Mouse (Mus musculus) lung, postnatal 0 days (tissue): ENCODE measurements around the gene Adamts16.

Source experiments
- CTCF ChIP-seq: IDR thresholded peaks from 2 replicates; pipeline ENCODE4 v1.5.1; 2016; ENCODE audit warnings: antibody characterized with exemption, mild to moderate bottlenecking
- EP300 ChIP-seq: IDR thresholded peaks from 2 replicates; pipeline ENCODE4 v1.6.1; 2016; ENCODE audit warnings: antibody characterized with exemption, mild to moderate bottlenecking, control low read depth

DNA sequence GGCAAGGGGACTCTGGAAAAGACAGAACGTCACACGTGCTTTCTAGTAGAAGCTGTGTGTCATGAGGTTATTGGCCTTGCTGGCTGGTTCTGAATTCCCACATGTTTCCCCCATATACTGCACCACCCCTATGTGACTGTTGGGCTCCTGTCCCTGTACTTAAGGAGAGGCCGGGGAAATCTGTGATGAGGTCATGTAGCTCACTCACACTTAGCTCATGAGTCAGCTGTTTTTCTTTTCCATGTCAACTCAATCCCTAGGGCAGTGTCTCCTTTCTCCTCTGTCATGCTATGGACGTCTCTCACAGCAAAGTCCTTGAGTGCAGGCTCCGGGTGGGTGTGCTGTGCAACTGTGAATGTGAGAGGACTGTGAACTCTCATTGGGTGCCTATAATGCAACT, 22.6 kb downstream of the Adamts16 start:
- TF ChIP-seq EP300 (no peak), CTCF (no peak)
